In the genomic region with DNA sequence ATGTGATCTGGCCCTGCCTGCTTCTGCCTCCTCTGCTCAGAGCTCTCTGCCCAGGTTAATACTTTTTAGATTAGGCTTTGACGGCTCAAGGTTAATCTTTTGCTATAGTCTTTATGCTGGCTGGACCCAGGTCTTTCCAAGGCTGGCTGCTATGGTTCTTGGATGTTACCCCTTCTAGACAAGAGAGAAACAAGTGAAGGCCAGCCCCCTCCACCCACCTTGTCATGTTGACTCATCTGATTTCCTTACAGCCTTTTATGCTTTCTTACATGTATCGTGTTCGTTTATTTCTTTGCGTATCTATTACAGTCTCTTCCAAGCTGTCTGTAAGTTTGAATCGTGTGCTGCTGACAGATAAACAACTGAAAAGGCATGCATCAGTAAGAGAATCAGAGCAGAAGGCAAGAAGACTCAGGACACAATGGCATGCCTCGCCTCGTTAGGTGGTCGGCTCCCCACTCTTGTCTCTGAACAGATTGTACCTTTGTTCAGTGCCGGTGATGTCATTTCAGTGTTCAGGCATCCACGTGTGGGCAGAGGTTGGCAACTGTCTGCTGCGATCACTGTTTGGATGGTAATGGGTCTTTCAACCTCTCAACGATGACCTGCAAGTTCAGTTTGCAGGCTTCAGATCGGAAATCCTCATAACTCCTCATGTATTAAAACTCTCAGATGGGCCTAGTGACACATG, we compare ENCODE assay signal across 18 mouse cellular contexts.
DNase-seq lines count a peak whose midpoint lies in the region; TF ChIP-seq lines count a peak whose summit lies in the region.
"Had no signal": no experiment of that assay in that cellular context is flagged by ENCODE, and none has a peak within 500 bp of the region (broad histone marks: within the 10 kb centered on the region; RNA-seq: fewer than 3 reads in every experiment).

No protein-coding gene starts in this region.

- TF ChIP-seq POLR2A in kidney, adult 2 months (IDR thresholded peaks at IDR 0.05; ENCODE audit: low read depth, low read length), result no peak
- no peak for TF ChIP-seq POLR2A in olfactory bulb, adult 2 months (IDR thresholded peaks at IDR 0.05; ENCODE audit: insufficient read depth, low read depth, low read length)

- no peak overlapping the region for H3K27ac ChIP-seq in kidney, adult 2 months (ENCODE audit: insufficient read depth, low read depth, low read length)
- H3K27ac ChIP-seq in olfactory bulb, adult 2 months (ENCODE audit: insufficient read depth, low read depth, low read length), result peak overlapping the region; percentile 8; the same call in 1 of the 2 replicates
- H3K27ac ChIP-seq in midbrain, embryonic 10.5 days (replicated peaks), result no peak overlapping the region
- H3K27ac ChIP-seq: embryonic facial prominence, embryonic 13.5 days; heart, adult 2 months; hindbrain, embryonic 10.5 days; hindbrain, embryonic 14.5 days had no signal

- DNase-seq in kidney, adult 2 months, result peak; percentile 1
- DNase-seq in kidney, adult 8-10 months, result no peak
- DNase-seq in right cerebral cortex, adult 18-20 months, result peak; percentile 40
- DNase-seq in right cerebral cortex, postnatal 4 days, result no peak
- DNase-seq in midbrain, embryonic 10.5 days (ENCODE audit: low spot score), result no peak
- DNase-seq in spleen, postnatal 14 days (ENCODE audit: low spot score in 2 of 2), result no peak
- DNase-seq: adrenal gland, adult 8-10 months; adrenal gland, postnatal 36 days; cerebellum, adult 11 months; cerebellum, adult 8-10 months; cerebellum, postnatal 14 days; gastrocnemius, postnatal 10 days; heart, adult 2 months had no signal

- no peaks in the 10 kb centered on the region for H3K9me3 ChIP-seq in midbrain, embryonic 10.5 days (replicated peaks)
- H3K9me3 ChIP-seq: embryonic facial prominence, embryonic 13.5 days; heart, embryonic 12.5 days; hindbrain, embryonic 10.5 days had no signal

- H3K4me1 ChIP-seq in kidney, adult 2 months (ENCODE audit: control insufficient read depth, insufficient read depth, low read length), result no peaks in the 10 kb centered on the region
- H3K4me1 ChIP-seq in olfactory bulb, adult 2 months (ENCODE audit: control insufficient read depth, insufficient read depth, low read length), result peaks cover 19% of the 10 kb centered on the region
- peaks cover 40% of the 10 kb centered on the region for H3K4me1 ChIP-seq in midbrain, embryonic 10.5 days

- no peak overlapping the region for H3K4me3 ChIP-seq in kidney, adult 2 months (ENCODE audit: insufficient read depth, low read depth, low read length)
- H3K4me3 ChIP-seq in olfactory bulb, adult 2 months (ENCODE audit: insufficient read depth, low read depth, low read length), result no peak overlapping the region
- no peak overlapping the region for H3K4me3 ChIP-seq in midbrain, embryonic 10.5 days
- H3K4me3 ChIP-seq: embryonic facial prominence, embryonic 13.5 days; heart, adult 2 months; heart, embryonic 12.5 days; hindbrain, embryonic 10.5 days had no signal

- H3K27me3 ChIP-seq in kidney, adult 2 months (replicated peaks; ENCODE audit: control insufficient read depth, insufficient read depth, low read length), result no peaks in the 10 kb centered on the region
- H3K27me3 ChIP-seq in midbrain, embryonic 10.5 days (ENCODE audit: low read depth, poor library complexity, severe bottlenecking), result no peaks in the 10 kb centered on the region
- H3K27me3 ChIP-seq: embryonic facial prominence, embryonic 13.5 days; heart, embryonic 12.5 days had no signal

- TF ChIP-seq CTCF in kidney, adult 2 months (conservative IDR thresholded peaks at IDR 0.05; ENCODE audit: insufficient read depth, insufficient read length, low read depth, low read length), result no peak
- no peak for TF ChIP-seq CTCF in olfactory bulb, adult 2 months (IDR thresholded peaks at IDR 0.05; ENCODE audit: insufficient read depth, low read depth, low read length)

- 65% methylated on average over 13 of the region's 13 CpGs for WGBS in kidney, adult 2 months
- WGBS in olfactory bulb, adult 2 months, result 56% methylated on average over 13 of the region's 13 CpGs
- 85% methylated on average over 13 of the region's 13 CpGs for WGBS in midbrain, embryonic 10.5 days

- H3K36me3 ChIP-seq in kidney, adult 2 months (ENCODE audit: control insufficient read depth, insufficient read depth, low read length), result no peaks in the 10 kb centered on the region
- no peaks in the 10 kb centered on the region for H3K36me3 ChIP-seq in midbrain, embryonic 10.5 days
- H3K36me3 ChIP-seq: embryonic facial prominence, embryonic 13.5 days; heart, embryonic 12.5 days; hindbrain, embryonic 10.5 days had no signal

Comparison
In these comparisons a context has a peak if more than half of its experiments do, and no peak if none do; other contexts are left out.
1. DNase-seq: peak in kidney, adult 2 months (single experiment) and right cerebral cortex, adult 18-20 months (single experiment); none in kidney, adult 8-10 months (0 of 2), right cerebral cortex, postnatal 4 days (single experiment), midbrain, embryonic 10.5 days (single experiment) and spleen, postnatal 14 days (0 of 2).